Mouse (Mus musculus): ENCODE results near the gene Btaf1. TPM values are rescaled to one million over a fixed set of nuclear protein-coding genes. Genes with fewer than 3 reads are reported as not detected.

Btaf1 gene
- polyA plus RNA-seq, 1 experiment, result 25.4 TPM

- Histone ChIP-seq H3K4me1 (ENCODE audit: control insufficient read depth, insufficient read depth, low read length) (peaks cover 3% of the 10 kb centered on the region; the same call in 1 of the 2 replicates), H3K27ac (ENCODE audit: insufficient read depth, low read depth, low read length) (no peak overlapping the region), H3K4me3 (ENCODE audit: insufficient read depth, low read length) (no peak overlapping the region)
- TF ChIP-seq CTCF (IDR thresholded peaks at IDR 0.05; ENCODE audit: low read depth, low read length) (no peak), POLR2A (IDR thresholded peaks at IDR 0.05; ENCODE audit: borderline replicate concordance, low read depth, low read length) (no peak)
These were observed 22.5 kb upstream of the Btaf1 start for GRCm38 (mm10) chr19:36903377-36903776.

GRCm38 (mm10) chr19:36904211-36905007 lies 21.5 kb upstream of the Btaf1 start:
- Histone ChIP-seq H3K27ac (ENCODE audit: insufficient read depth, low read depth, low read length) (no peak overlapping the region), H3K4me3 (ENCODE audit: insufficient read depth, low read length) (peak overlapping the region; percentile 46), H3K4me1 (ENCODE audit: control insufficient read depth, insufficient read depth, low read length) (peaks cover 3% of the 10 kb centered on the region; the same call in 1 of the 2 replicates)
- no peak for TF ChIP-seq POLR2A (IDR thresholded peaks at IDR 0.05; ENCODE audit: borderline replicate concordance, low read depth, low read length)
- no peak for TF ChIP-seq CTCF (IDR thresholded peaks at IDR 0.05; ENCODE audit: low read depth, low read length)

GRCm38 (mm10) chr19:36909150-36909549 lies 16.7 kb upstream of the Btaf1 start:
- Histone ChIP-seq H3K27ac (ENCODE audit: insufficient read depth, low read depth, low read length) (no peak overlapping the region), H3K4me3 (ENCODE audit: insufficient read depth, low read length) (no peak overlapping the region), H3K4me1 (ENCODE audit: control insufficient read depth, insufficient read depth, low read length) (peaks cover 5% of the 10 kb centered on the region; the same call in 1 of the 2 replicates)
- TF ChIP-seq CTCF (IDR thresholded peaks at IDR 0.05; ENCODE audit: low read depth, low read length) (no peak), POLR2A (IDR thresholded peaks at IDR 0.05; ENCODE audit: borderline replicate concordance, low read depth, low read length) (no peak)

GRCm38 (mm10) chr19:36909676-36910292 lies 16.1 kb upstream of the Btaf1 start:
- Histone ChIP-seq H3K4me1 (ENCODE audit: control insufficient read depth, insufficient read depth, low read length) (peaks cover 3% of the 10 kb centered on the region; the same call in 1 of the 2 replicates), H3K4me3 (ENCODE audit: insufficient read depth, low read length) (no peak overlapping the region), H3K27ac (ENCODE audit: insufficient read depth, low read depth, low read length) (no peak overlapping the region)
- TF ChIP-seq CTCF (IDR thresholded peaks at IDR 0.05; ENCODE audit: low read depth, low read length) (peak; percentile 40; the same call in 1 of the 2 replicates), POLR2A (IDR thresholded peaks at IDR 0.05; ENCODE audit: borderline replicate concordance, low read depth, low read length) (no peak)

GRCm38 (mm10) chr19:36910424-36911045 lies 15.3 kb upstream of the Btaf1 start:
- H3K27ac ChIP-seq (ENCODE audit: insufficient read depth, low read depth, low read length), result no peak overlapping the region
- H3K4me1 ChIP-seq (ENCODE audit: control insufficient read depth, insufficient read depth, low read length), result peaks cover 3% of the 10 kb centered on the region
- TF ChIP-seq POLR2A (IDR thresholded peaks at IDR 0.05; ENCODE audit: borderline replicate concordance, low read depth, low read length) (no peak), CTCF (IDR thresholded peaks at IDR 0.05; ENCODE audit: low read depth, low read length) (no peak)
- no peak overlapping the region for H3K4me3 ChIP-seq (ENCODE audit: insufficient read depth, low read length)

GRCm38 (mm10) chr19:36913064-36913463 lies 12.8 kb upstream of the Btaf1 start:
- TF ChIP-seq POLR2A (IDR thresholded peaks at IDR 0.05; ENCODE audit: borderline replicate concordance, low read depth, low read length), result no peak
- no peak for TF ChIP-seq CTCF (IDR thresholded peaks at IDR 0.05; ENCODE audit: low read depth, low read length)
- H3K4me3 ChIP-seq (ENCODE audit: insufficient read depth, low read length), result no peak overlapping the region

GRCm38 (mm10) chr19:36916206-36916605 lies 9.7 kb upstream of the Btaf1 start:
- no peak for TF ChIP-seq POLR2A (IDR thresholded peaks at IDR 0.05; ENCODE audit: borderline replicate concordance, low read depth, low read length)
- no peak for TF ChIP-seq CTCF (IDR thresholded peaks at IDR 0.05; ENCODE audit: low read depth, low read length)

More at GRCm38 (mm10) chr19:36913064-36913463, 12.8 kb upstream of the Btaf1 start:
- H3K4me1 ChIP-seq (ENCODE audit: control insufficient read depth, insufficient read depth, low read length), result peaks cover 8% of the 10 kb centered on the region
- H3K27ac ChIP-seq (ENCODE audit: insufficient read depth, low read depth, low read length), result no peak overlapping the region

GRCm38 (mm10) chr19:36916876-36917389 lies 8.9 kb upstream of the Btaf1 start:
- TF ChIP-seq CTCF (IDR thresholded peaks at IDR 0.05; ENCODE audit: low read depth, low read length) (no peak), POLR2A (IDR thresholded peaks at IDR 0.05; ENCODE audit: borderline replicate concordance, low read depth, low read length) (no peak)
- Histone ChIP-seq H3K4me1 (ENCODE audit: control insufficient read depth, insufficient read depth, low read length) (peaks cover 8% of the 10 kb centered on the region), H3K27ac (ENCODE audit: insufficient read depth, low read depth, low read length) (no peak overlapping the region), H3K4me3 (ENCODE audit: insufficient read depth, low read length) (no peak overlapping the region)

More at GRCm38 (mm10) chr19:36916206-36916605, 9.7 kb upstream of the Btaf1 start:
- Histone ChIP-seq H3K4me1 (ENCODE audit: control insufficient read depth, insufficient read depth, low read length) (peaks cover 8% of the 10 kb centered on the region), H3K4me3 (ENCODE audit: insufficient read depth, low read length) (no peak overlapping the region), H3K27ac (ENCODE audit: insufficient read depth, low read depth, low read length) (no peak overlapping the region)

GRCm38 (mm10) chr19:36918441-36919301 lies 7.2 kb upstream of the Btaf1 start:
- TF ChIP-seq CTCF (IDR thresholded peaks at IDR 0.05; ENCODE audit: low read depth, low read length), result 0 out of 2 replicates have a peak, but pooled peaks have one; percentile 17
- TF ChIP-seq POLR2A (IDR thresholded peaks at IDR 0.05; ENCODE audit: borderline replicate concordance, low read depth, low read length), result no peak
- Histone ChIP-seq H3K4me3 (ENCODE audit: insufficient read depth, low read length) (peak overlapping the region; percentile 88), H3K27ac (ENCODE audit: insufficient read depth, low read depth, low read length) (peak overlapping the region; percentile 58), H3K4me1 (ENCODE audit: control insufficient read depth, insufficient read depth, low read length) (peaks cover 8% of the 10 kb centered on the region)

Measured in bone marrow macrophage, adult 2 months (primary cell).